Mouse (Mus musculus): ENCODE results near the gene Abhd15. TPM values are rescaled to one million over a fixed set of nuclear protein-coding genes. Genes with fewer than 3 reads are reported as not detected.
A peak's percentile ranks its signal among the peaks of the same experiment; 100 is the strongest.
"Not testable (repeated sequence)": the region's sequence is repeated elsewhere in the genome, so short reads cannot be mapped to it uniquely, and the experiment has no call there.

Gene Abhd15
- polyA plus RNA-seq, 1 experiment from 2014 or later: 3.3 TPM

DNA sequence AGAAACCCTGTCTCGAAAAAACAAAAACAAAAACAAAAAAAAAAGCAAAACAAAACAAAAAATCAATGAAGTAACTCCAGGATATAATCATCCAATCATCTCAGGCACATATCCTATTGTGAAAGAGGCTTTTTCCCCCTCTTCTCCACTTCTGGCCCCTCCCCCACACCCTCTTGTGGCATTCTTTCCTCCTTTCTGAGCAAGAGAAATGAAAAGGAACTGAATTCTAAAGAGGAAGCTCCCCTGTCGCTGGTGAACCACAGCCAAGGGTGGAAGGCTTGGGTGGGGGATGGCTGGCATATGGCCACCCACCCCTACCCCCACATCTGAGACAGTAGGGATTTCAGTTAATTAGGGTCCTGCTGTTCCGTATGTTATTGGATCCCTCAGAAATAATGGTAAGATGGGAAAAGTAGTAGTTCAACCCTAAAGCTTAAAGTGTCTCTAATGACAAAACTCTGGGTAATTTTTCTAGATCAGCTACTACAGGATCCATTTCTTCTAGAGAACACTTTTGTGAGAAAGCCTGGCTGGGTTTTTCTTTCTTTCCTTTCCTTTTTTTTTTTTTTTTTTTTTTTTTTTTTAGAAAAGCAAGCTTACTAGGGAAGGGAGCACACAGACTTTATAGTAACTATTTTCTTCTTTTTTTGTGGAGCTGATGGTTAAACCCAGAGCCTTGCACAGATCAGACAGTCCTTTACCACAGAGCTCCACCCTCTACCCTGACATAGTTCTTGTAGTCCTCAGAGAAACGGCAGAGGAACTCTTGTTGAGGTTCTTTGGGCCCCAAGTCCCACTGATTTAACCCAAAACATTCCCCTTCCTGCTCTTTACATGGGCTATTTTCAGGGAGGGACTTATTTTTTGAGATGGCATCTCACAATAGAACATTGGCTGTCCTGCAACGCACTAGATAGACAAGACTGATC lies 5.9 kb downstream of the Abhd15 start:
- Histone ChIP-seq H3K27ac (ENCODE audit: low read depth, low read length) (no peak overlapping the region), H3K9me3 (ENCODE audit: control insufficient read depth, low read length) (no peaks in the 10 kb centered on the region), H3K4me1 (replicated peaks; ENCODE audit: control insufficient read depth, insufficient read depth, low read length) (peaks cover 4% of the 10 kb centered on the region), H3K4me2 (ENCODE audit: low read depth, low read length, severe bottlenecking) (no peak overlapping the region), H3K9ac (ENCODE audit: low read length) (no peak overlapping the region), H3K4me3 (ENCODE audit: low read depth, low read length) (no peak overlapping the region), H3K36me3 (ENCODE audit: control insufficient read depth, insufficient read depth, low read length) (no peaks in the 10 kb centered on the region), H3K27me3 (ENCODE audit: control insufficient read depth, insufficient read depth, low read length) (peaks cover 6% of the 10 kb centered on the region)
- ATAC-seq (replicated peaks; ENCODE audit: low FRiP score) (no peak), DNase-seq (ENCODE audit: low spot score) (peak; percentile 51)
- WGBS: 53% methylated on average over 5 of the region's 5 CpGs

DNA sequence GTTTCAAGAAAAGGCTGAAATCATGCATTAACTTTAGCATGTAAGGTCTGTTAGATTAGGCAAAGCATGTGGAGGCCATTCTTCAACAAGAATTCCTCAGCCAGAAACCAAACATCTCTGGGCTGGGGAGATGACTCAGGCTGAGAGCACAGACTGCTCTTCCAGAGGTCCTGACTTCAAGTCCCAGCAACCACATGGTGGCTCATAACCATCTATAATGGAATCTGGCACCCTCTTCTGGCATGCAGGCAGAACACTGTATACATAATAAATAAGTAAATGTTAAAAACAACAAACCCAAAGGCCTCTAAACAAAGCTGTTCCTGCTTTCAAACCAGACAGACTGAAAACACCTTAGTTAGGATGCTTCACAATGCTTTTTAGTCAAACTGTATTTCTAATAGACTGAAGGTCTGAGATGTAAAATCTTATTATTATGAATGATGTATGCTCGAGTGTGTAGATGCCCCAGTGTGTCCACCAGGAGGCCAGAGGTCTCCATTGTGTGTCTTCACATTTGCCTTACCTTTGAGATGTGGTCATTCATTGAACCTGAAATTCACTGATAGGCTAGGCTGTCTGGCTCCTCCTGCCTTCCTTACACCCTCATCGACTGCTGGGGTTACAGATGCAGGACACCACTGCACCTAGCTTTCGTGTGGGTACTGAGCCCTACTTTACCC lies 11.0 kb downstream of the Abhd15 start:
- Histone ChIP-seq H3K27me3 (ENCODE audit: control insufficient read depth, insufficient read depth, low read length) (no peaks in the 10 kb centered on the region), H3K9ac (ENCODE audit: low read length) (no peak overlapping the region), H3K4me3 (ENCODE audit: low read depth, low read length) (no peak overlapping the region), H3K9me3 (ENCODE audit: control insufficient read depth, low read length) (no peaks in the 10 kb centered on the region), H3K4me1 (replicated peaks; ENCODE audit: control insufficient read depth, insufficient read depth, low read length) (no peaks in the 10 kb centered on the region), H3K27ac (ENCODE audit: low read depth, low read length) (no peak overlapping the region), H3K36me3 (ENCODE audit: control insufficient read depth, insufficient read depth, low read length) (no peaks in the 10 kb centered on the region), H3K4me2 (ENCODE audit: low read depth, low read length, severe bottlenecking) (no peak overlapping the region)
- DNase-seq (ENCODE audit: low spot score) (no peak), ATAC-seq (replicated peaks; ENCODE audit: low FRiP score) (no peak)
- 82% methylated on average over 3 of the region's 3 CpGs for WGBS

DNA sequence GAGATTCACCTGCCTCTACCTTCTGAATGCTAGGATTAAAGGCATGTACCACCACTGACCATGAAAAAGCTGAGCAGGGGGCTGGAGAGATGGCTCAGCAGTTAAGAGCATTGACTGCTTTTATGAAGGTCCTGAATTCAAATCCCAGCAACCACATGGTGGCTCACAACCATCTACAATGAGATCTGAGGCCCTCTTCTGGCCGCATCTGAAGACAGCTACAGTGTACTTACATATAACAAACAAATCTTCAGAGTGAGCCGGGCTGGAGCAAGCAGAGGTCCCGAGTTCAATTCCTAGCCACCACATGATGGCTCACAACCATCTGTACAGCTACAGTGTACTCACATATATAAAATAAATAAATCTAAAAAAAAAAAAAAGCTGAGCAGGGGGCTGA lies 13.5 kb downstream of the Abhd15 start:
- DNase-seq (ENCODE audit: low spot score); H3K4me2 ChIP-seq (ENCODE audit: low read depth, low read length, severe bottlenecking): not testable (repeated sequence)

DNA sequence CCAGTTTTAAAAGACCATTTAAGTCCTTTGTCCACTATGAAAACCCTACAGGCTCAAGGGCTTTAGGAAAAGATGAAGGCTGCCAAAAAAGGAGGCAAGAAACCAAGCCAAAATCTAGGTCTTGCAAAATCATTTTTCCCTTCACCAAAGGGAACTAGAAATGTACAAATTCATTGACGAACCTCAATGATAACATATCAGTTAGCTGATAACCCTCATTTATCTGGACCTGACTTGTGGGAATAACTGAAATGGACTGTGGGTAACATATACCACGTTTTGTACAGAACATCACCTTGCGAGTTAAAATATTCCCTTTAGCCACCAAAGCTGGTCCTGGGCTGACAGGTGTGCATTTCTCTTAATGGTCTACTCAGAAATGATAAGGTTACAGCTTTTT lies 14.7 kb downstream of the Abhd15 start:
- H3K4me3 ChIP-seq (ENCODE audit: low read depth, low read length): no peak overlapping the region
- no peak overlapping the region for H3K4me2 ChIP-seq (ENCODE audit: low read depth, low read length, severe bottlenecking)
- WGBS: 87% methylated on average over 3 of the region's 3 CpGs
- ATAC-seq (replicated peaks; ENCODE audit: low FRiP score): no peak
- H3K27me3 ChIP-seq (ENCODE audit: control insufficient read depth, insufficient read depth, low read length): no peaks in the 10 kb centered on the region
- DNase-seq (ENCODE audit: low spot score): no peak
- H3K4me1 ChIP-seq (replicated peaks; ENCODE audit: control insufficient read depth, insufficient read depth, low read length): no peaks in the 10 kb centered on the region
- H3K9me3 ChIP-seq (ENCODE audit: control insufficient read depth, low read length): no peaks in the 10 kb centered on the region
- H3K36me3 ChIP-seq (ENCODE audit: control insufficient read depth, insufficient read depth, low read length): no peaks in the 10 kb centered on the region
- H3K9ac ChIP-seq (ENCODE audit: low read length): no peak overlapping the region
- no peak overlapping the region for H3K27ac ChIP-seq (ENCODE audit: low read depth, low read length)

More for the DNA sequence above, 13.5 kb downstream of the Abhd15 start:
- H3K4me3 ChIP-seq (ENCODE audit: low read depth, low read length); ATAC-seq (replicated peaks; ENCODE audit: low FRiP score); H3K4me1 ChIP-seq (replicated peaks; ENCODE audit: control insufficient read depth, insufficient read depth, low read length); H3K36me3 ChIP-seq (ENCODE audit: control insufficient read depth, insufficient read depth, low read length); H3K27ac ChIP-seq (ENCODE audit: low read depth, low read length); H3K27me3 ChIP-seq (ENCODE audit: control insufficient read depth, insufficient read depth, low read length); H3K9me3 ChIP-seq (ENCODE audit: control insufficient read depth, low read length); H3K9ac ChIP-seq (ENCODE audit: low read length): not testable (repeated sequence)
- 88% methylated on average over 3 of the region's 3 CpGs for WGBS

DNA sequence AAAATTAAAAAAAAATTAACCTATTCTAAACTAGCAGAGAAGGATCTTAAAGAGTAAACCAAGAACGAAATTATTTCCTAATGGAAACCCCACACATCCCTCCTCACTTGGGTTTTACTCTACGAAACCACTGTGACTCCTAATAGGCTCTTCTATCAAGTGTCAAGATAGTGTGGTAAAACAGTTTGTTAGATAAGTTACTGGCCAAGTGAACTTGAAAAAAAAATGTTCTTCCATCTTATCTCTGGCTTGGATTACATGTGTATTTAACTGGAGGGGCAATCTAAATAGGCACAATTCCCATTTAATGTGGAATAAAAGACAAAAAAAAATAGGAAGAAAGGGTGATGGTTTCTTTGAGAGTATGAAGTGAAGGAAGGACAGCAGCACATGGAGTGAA lies 15.9 kb downstream of the Abhd15 start:
- Histone ChIP-seq H3K36me3 (ENCODE audit: control insufficient read depth, insufficient read depth, low read length) (no peaks in the 10 kb centered on the region), H3K9me3 (ENCODE audit: control insufficient read depth, low read length) (no peaks in the 10 kb centered on the region), H3K9ac (ENCODE audit: low read length) (no peak overlapping the region), H3K4me1 (replicated peaks; ENCODE audit: control insufficient read depth, insufficient read depth, low read length) (no peaks in the 10 kb centered on the region), H3K27ac (ENCODE audit: low read depth, low read length) (no peak overlapping the region), H3K4me2 (ENCODE audit: low read depth, low read length, severe bottlenecking) (no peak overlapping the region), H3K4me3 (ENCODE audit: low read depth, low read length) (no peak overlapping the region), H3K27me3 (ENCODE audit: control insufficient read depth, insufficient read depth, low read length) (no peaks in the 10 kb centered on the region)
- DNase-seq (ENCODE audit: low spot score) (no peak), ATAC-seq (replicated peaks; ENCODE audit: low FRiP score) (no peak)
- WGBS: 92% methylated on average over 2 of the region's 2 CpGs

DNA sequence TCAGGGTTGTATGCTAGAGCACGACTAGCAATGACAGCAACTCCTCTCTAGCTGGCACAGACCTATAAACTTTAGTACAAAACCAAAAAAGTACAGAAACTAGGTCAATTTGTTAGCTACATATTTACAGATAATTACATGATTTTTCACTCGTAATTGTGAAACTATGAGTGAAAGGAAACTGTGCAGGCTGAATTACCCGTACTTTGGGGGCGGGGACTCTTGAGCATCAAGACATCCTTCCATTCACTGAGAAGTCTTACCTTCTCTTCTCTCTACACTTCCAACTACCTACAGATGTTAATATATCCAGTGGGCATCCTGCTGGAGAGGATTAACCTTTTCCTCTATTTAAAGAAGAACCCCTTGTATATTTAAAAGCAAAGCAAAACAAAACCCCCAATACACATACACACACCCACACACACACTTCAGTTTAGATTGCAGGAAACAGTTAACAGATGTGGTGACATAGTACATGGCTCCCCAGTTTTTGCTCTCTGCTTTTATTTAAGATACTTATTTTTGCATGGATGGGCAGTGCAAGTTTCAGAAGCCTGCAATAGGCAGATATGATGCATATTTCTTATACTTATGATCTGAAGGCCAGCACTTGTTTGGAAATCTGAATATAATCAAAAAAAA lies 17.4 kb downstream of the Abhd15 start:
- Histone ChIP-seq H3K4me2 (ENCODE audit: low read depth, low read length, severe bottlenecking) (no peak overlapping the region), H3K9ac (ENCODE audit: low read length) (no peak overlapping the region), H3K27me3 (ENCODE audit: control insufficient read depth, insufficient read depth, low read length) (no peaks in the 10 kb centered on the region), H3K4me1 (replicated peaks; ENCODE audit: control insufficient read depth, insufficient read depth, low read length) (no peaks in the 10 kb centered on the region), H3K9me3 (ENCODE audit: control insufficient read depth, low read length) (no peaks in the 10 kb centered on the region), H3K27ac (ENCODE audit: low read depth, low read length) (no peak overlapping the region), H3K4me3 (ENCODE audit: low read depth, low read length) (no peak overlapping the region), H3K36me3 (ENCODE audit: control insufficient read depth, insufficient read depth, low read length) (no peaks in the 10 kb centered on the region)
- no peak for ATAC-seq (replicated peaks; ENCODE audit: low FRiP score)
- WGBS: 91% methylated on average over 4 of the region's 4 CpGs
- DNase-seq (ENCODE audit: low spot score): no peak

DNA sequence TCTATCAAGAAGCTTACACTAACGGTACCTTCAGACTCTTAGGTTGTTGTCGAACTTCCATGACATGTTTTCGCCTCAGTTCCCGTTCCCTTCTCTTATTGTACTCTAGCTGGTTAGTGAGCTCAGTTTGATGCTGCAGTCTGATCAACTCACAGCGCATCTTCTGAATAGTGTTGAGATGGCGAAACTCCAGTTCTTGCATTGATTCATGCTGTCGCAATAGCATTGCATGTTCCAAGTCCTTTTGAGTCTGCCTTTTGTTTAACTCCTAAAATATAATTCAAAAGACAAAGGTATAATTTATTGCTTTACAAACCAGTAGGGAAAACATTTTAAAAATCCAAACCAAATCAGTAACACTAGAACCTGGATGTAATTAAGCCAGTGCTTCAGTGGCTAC lies 30.3 kb downstream of the Abhd15 start:
- H3K36me3 ChIP-seq (ENCODE audit: control insufficient read depth, insufficient read depth, low read length): peaks cover 10% of the 10 kb centered on the region
- H3K9me3 ChIP-seq (ENCODE audit: control insufficient read depth, low read length): no peaks in the 10 kb centered on the region
- no peak overlapping the region for H3K9ac ChIP-seq (ENCODE audit: low read length)
- H3K4me2 ChIP-seq (ENCODE audit: low read depth, low read length, severe bottlenecking): no peak overlapping the region
- DNase-seq (ENCODE audit: low spot score) (no peak), ATAC-seq (replicated peaks; ENCODE audit: low FRiP score) (no peak)
- H3K4me1 ChIP-seq (replicated peaks; ENCODE audit: control insufficient read depth, insufficient read depth, low read length): no peaks in the 10 kb centered on the region
- H3K27me3 ChIP-seq (ENCODE audit: control insufficient read depth, insufficient read depth, low read length): no peaks in the 10 kb centered on the region
- no peak overlapping the region for H3K27ac ChIP-seq (ENCODE audit: low read depth, low read length)
- H3K4me3 ChIP-seq (ENCODE audit: low read depth, low read length): no peak overlapping the region
- 94% methylated on average over 7 of the region's 7 CpGs for WGBS

DNA sequence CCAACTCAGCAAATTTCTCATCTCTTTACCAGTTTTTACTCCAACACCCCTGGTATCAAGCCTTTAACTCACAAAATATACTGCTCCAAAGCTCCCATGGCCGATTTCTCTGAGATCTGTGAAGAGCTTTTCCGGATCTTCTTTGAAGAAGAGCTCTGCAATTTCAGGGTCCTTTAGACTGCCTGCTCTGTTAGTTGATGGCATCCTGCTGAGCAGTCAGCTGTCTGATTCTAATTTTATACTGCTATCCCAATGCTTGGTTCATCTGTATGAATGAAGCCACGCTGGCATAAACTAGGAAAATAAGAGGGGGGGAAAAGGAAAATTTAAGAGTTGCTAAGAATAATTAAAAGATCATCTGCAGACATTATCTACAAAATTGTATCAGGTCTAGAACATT lies 70.3 kb downstream of the Abhd15 start:
- no peak for ATAC-seq (replicated peaks; ENCODE audit: low FRiP score)
- WGBS: 84% methylated on average over 3 of the region's 3 CpGs

More for the DNA sequence above, 70.3 kb downstream of the Abhd15 start:
- H3K9me3 ChIP-seq (ENCODE audit: control insufficient read depth, low read length): no peaks in the 10 kb centered on the region
- no peak for DNase-seq (ENCODE audit: low spot score)
- H3K4me2 ChIP-seq (ENCODE audit: low read depth, low read length, severe bottlenecking): no peak overlapping the region
- H3K27me3 ChIP-seq (ENCODE audit: control insufficient read depth, insufficient read depth, low read length): no peaks in the 10 kb centered on the region
- no peak overlapping the region for H3K9ac ChIP-seq (ENCODE audit: low read length)
- H3K36me3 ChIP-seq (ENCODE audit: control insufficient read depth, insufficient read depth, low read length): no peaks in the 10 kb centered on the region
- H3K4me3 ChIP-seq (ENCODE audit: low read depth, low read length): no peak overlapping the region
- no peak overlapping the region for H3K27ac ChIP-seq (ENCODE audit: low read depth, low read length)
- no peaks in the 10 kb centered on the region for H3K4me1 ChIP-seq (replicated peaks; ENCODE audit: control insufficient read depth, insufficient read depth, low read length)

All from forebrain, embryonic 11.5 days (tissue).